Mouse (Mus musculus): ENCODE data around the gene Phlda3.

GRCm38 (mm10) chr1:135734225-135734937, 31.5 kb upstream of the Phlda3 start:
- TF ChIP-seq CTCF (IDR thresholded peaks at IDR 0.05; ENCODE audit: low read depth) (no peak), EP300 (IDR thresholded peaks at IDR 0.05; ENCODE audit: low read depth) (no peak)
